Mouse (Mus musculus) thymus, postnatal 14 days (tissue): ENCODE data around the gene Mas1.

ENCODE experiments used
- DNase-seq: peaks from one replicate; pipeline ENCODE4 v3.0.0; 2021

Gene Mas1

GRCm38 (mm10) chr17:12815885-12816284 lies 52.1 kb downstream of the Mas1 start:
- DNase-seq: no peak

- no peak for DNase-seq
These were observed 53.4 kb downstream of the Mas1 start for GRCm38 (mm10) chr17:12814502-12814901.

- DNase-seq: no peak
These were observed 57.0 kb downstream of the Mas1 start for GRCm38 (mm10) chr17:12810973-12811303.

DNA sequence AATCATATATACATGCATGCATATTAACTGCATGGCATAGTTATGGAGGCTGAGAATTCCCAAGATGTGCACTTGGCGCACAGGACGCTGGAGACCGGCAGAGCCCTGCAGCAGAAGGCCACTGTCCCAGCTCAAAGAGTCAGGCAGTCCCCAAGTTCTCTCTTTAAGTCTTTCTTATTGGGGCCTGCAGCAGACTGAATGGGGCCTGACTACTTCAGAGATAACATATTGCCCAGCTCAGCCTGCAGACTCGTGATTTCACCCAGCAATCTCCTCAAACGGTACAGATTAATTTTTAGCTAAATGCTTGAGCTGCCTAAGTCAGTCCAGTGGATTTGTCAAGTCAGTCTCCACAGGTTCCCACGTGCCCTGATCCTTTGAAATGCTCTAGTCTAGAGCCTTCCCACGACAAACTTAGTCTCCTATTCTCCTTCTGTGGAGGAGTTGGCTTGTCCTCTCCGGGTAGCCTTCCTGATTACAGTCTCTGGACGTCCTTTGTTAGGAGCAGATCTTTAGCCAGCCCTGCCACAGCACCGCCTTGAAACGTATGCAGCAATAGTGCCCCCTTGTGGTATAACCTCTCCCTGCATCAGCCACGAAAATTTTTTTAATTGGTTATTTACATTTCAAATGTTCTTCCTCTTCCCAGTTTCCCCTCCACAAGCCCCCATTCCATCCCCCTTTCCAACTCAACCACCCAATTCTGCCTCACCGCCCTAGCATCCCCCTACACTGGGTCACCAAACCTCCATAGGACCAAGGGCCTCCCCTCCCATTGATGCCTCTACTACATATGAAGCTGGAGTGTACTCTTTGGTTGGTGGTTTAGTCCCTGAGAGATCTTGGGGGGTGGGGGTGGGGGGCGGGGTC lies 57.6 kb downstream of the Mas1 start:
- DNase-seq: peak; percentile 77

DNA sequence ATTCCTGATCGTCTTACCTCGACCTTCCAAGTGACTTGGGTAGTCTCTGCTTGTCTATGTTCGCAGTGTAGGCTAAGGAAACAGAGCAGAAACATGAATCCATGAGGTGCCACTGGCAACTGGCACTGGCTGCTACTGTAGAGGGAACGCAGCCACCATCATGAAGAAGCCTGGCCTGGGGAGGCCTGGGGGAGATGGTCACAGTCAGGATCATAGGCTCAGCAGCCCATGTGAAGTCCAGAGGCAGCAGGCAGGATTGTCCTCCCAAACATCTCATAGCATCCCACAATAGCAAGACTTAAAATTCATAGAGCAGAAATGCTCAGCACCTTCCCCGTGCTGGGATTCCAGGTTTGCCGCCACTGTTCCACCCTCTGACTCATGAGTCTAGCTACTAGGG lies 59.1 kb downstream of the Mas1 start:
- no peak for DNase-seq

DNA sequence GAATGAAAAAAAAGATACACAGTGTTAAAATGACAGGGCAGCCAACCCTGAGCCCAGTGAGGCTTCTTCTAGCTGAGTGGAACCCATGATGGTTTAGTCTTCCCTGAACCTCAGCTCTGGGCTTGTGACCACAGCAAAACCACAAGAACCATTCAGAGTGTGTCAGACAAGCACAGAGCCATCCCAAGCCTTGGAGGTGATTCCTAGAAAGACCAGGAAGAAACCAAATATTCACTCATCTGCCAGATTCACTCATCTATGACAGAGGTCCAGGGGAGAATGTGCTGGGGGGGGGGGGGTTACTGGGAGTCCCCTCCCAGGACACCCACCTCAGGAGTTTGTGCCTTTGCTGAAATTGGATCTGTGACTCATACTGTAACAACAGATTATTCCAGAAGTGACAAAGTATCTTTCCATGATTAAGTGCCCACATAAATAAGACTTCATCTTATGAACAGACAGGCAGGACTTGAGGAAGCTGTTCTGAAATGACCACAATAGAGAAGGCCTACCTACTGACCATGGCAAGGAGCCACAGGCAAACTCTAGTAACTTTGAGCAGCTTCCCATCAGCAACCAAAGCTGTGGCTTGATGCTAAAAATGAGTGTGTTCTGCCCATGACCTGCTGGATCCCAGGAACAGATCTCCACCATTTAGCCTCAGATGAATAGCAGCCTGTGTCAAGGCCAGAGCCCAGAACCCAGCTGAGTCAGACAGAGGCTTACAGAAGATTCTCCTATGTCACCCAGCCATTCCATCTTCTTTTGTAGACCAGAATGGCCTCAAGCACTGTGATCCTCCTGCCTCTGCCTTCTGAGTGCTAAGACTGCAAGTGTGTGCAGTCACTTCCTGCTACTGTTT lies 63.1 kb downstream of the Mas1 start:
- no peak for DNase-seq

DNA sequence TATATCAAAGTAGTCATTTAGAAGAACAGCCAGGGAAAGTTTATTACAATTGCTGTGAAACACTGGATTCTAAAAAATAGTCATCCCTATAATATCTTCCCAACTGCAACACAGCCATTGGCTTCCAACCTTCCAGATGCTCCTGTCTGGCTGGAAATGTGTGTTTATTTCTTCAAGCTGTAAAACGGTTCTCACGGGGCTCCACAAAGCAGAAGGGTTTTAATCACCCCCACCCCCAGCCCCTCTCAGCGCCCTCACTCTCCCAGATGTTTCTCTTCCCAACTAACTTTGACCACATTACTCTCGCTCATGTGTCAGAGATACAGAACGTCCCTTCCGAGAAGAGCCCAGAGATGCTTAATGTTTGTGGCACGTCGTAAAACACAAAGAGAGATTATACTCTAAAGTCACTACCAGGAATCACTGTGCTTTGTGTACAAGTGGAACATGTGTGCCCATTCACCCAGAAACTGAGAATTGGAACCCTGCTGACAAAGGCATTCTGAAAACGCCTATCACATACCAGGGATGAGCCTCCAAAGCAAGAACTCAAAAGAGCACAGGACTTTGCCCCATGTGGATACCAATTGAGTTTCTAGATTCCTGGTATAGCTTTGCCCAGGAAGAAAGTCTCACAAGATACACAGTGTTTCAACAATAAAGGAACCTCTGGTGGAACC lies 65.9 kb downstream of the Mas1 start:
- no peak for DNase-seq

DNA sequence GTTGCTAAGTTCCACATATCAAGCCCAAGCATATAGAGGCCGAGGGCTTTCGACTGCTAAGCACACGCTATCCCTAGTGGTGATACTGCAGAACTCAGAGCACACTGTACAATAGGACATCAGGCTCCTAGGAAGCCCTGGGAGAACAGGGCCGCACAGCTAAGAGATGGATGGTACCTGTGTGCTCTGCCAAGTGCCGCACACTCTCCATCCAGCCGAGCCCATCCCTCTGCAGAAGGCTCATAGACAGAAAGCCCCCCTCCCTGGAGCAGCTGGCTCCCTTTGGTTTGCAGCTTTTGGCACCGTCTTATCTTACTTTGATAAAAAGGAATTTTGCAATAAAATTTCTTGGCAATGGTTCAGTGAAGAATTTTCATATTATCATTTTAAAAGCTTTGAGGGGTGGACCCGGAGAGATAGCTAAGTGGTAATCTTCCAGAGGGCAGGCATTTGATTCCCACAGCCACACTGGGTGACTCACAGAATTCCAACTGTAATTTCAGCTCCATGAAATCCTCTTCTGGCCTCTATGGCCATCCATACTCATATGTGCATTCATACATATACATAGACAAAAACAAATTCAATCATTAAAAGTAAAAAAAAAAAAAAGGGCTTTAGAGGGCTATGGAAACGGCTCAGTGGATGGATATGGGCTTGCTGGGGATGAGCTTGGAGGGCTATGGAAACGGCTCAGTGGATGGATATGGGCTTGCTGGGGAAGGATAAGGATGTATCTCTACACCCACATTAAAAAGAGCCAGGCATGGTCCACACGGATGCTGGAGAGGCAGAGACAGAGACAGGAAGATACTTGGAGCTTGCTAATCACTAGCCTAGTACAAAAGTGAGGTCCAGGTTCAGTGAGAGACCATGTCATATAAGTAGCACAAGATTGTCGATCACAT lies 68.3 kb downstream of the Mas1 start:
- DNase-seq: no peak

GRCm38 (mm10) chr17:12798571-12798970 lies 69.4 kb downstream of the Mas1 start:
- no peak for DNase-seq

GRCm38 (mm10) chr17:12797427-12798029 lies 70.4 kb downstream of the Mas1 start:
- DNase-seq: no peak

DNA sequence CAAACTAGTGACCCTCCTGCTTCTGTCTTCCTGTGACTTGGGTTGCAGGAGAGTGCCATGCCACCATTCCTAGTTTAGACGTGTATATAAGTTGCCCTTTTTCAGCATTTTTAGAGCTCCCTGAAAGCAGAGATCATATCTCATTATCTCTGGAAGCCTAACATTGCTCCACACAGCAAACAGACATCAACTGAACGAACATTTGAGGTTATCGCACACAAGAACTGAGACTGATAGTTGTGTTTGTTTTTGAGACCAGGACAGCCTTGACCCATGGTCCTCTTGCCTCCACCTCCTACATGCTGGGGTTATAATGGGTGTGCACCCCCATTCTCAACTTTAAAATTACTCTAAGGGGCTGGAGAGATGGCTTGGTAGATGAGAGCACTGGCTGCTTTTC lies 71.3 kb downstream of the Mas1 start:
- DNase-seq: no peak

GRCm38 (mm10) chr17:12793660-12794406 lies 74.1 kb downstream of the Mas1 start:
- peak; percentile 26 for DNase-seq

DNA sequence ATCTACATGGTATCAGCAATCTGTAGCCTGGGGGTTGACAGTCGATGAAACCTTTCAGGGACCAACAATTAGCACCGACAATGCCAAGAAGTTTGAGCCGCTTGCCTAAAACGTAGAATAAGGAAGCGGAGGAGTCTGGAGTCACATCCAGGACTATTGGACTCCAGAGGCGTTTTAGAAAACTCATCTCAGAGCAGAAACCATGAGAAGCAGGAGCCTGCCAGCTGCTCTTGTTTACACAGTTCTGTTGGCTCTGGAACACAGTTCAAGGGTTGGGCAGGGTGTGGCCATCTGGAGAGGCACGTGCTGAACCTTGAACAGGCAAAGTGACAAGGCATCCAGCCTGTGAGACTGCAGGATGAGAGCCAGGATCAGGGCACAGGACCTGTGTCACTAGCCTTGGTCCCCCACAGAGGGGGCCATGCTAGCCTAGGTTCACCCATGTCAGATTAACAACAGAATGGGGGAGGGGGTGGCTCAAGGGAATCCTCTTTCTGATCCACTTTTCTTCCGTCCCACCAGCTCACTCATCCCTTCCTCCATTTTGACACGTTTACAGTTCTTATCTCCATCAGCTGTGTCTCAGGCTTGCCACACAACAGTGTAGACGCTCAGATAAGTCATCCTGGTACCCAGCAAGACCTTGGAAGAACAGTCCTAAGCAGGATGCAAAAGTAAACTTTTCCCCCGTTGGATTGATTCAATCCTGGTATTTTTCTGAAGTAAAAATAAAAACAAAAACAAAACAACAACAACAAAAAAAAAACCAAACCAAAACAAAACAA lies 75.3 kb downstream of the Mas1 start:
- DNase-seq: no peak

- no peak for DNase-seq
These were observed 76.5 kb downstream of the Mas1 start for GRCm38 (mm10) chr17:12791420-12791819.

DNA sequence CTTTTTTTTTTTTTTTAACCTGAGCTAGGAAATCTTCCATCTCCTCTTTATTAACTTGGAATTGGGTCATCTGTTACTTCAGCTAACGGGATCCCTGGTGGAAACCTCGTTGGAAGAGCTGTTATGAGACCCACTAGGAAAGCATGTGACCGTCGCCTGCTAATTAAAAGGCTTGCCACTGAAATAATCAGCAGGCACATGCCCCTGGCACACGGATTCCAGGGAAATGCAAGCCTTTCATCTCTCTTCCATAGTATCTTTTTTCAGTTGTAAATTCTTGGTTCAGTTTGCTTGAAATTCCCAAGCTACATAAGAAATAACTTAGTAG lies 76.9 kb downstream of the Mas1 start:
- DNase-seq: no peak
